Mouse (Mus musculus): ENCODE measurements around the gene Noxo1. TPM values are rescaled to one million over a fixed set of nuclear protein-coding genes. Genes with fewer than 3 reads are reported as not detected.

Gene Noxo1
- total and polyA plus RNA-seq, 3 experiments = 0.62 to 2.4 TPM; not detected in 1

- no peaks in the 10 kb centered on the region for H3K79me2 ChIP-seq (ENCODE audit: control insufficient read depth, insufficient read depth, low read length, poor library complexity)
- no peaks in the 10 kb centered on the region for H3K9me3 ChIP-seq (replicated peaks; ENCODE audit: insufficient read depth, low read length)
- TF ChIP-seq JUND (IDR thresholded peaks at IDR 0.05; ENCODE audit: low read depth, low read length) (no peak), NELFE (IDR thresholded peaks at IDR 0.05; ENCODE audit: low read depth, low read length) (no peak), TAL1 (IDR thresholded peaks at IDR 0.05; ENCODE audit: low read length) (no peak), GABPA (IDR thresholded peaks at IDR 0.05; ENCODE audit: low read depth, low read length) (no peak), SIN3A (IDR thresholded peaks at IDR 0.05; ENCODE audit: low read length) (no peak), KAT2A (conservative IDR thresholded peaks at IDR 0.05; ENCODE audit: low read depth, low read length) (no peak), MAX (IDR thresholded peaks at IDR 0.05; ENCODE audit: low read length) (no peak), RAD21 (IDR thresholded peaks at IDR 0.05; ENCODE audit: low read depth, low read length) (no peak), ZNF384 (IDR thresholded peaks at IDR 0.05; ENCODE audit: low read depth, low read length) (no peak), ZMIZ1 (IDR thresholded peaks at IDR 0.05; ENCODE audit: low read depth, low read length) (no peak)
- no peak overlapping the region for H3K9ac ChIP-seq (ENCODE audit: control insufficient read depth, low read depth, low read length, poor library complexity, severe bottlenecking)
- no peak for DNase-seq (ENCODE audit: low read depth, low spot score)
- H3K36me3 ChIP-seq (ENCODE audit: control insufficient read depth in 1 of 2, insufficient read depth in 2 of 2, low read length in 2 of 2) = no peaks in the 10 kb centered on the region
- H3K27ac ChIP-seq (ENCODE audit: control insufficient read depth, low read depth, low read length) = no peak overlapping the region
- no peaks in the 10 kb centered on the region for H3K4me1 ChIP-seq (ENCODE audit: control insufficient read depth in 1 of 2, insufficient read depth in 2 of 2, low read length in 2 of 2)
- peaks cover 2 to 4% of the 10 kb centered on the region in 2 experiments; a peak in 2 of 4 replicates for H3K27me3 ChIP-seq (ENCODE audit: control insufficient read depth in 1 of 2, insufficient read depth in 2 of 2, low read length in 2 of 2)
- no peak overlapping the region for H3K4me3 ChIP-seq (ENCODE audit: control insufficient read depth in 1 of 2, insufficient read depth in 1 of 2, low read depth in 2 of 2, low read length in 2 of 2)
Measured at GRCm38 (mm10) chr17:24746986-24747385, 51.0 kb downstream of the Noxo1 start.

Other genes with a start within 250 kb of the Noxo1 start
Only the 30 nearest of the 32 such genes appear.
- 16.6 and 19.3 TPM in 2 replicates for gene Pgp, start 225.8 kb upstream of the Noxo1 start, total RNA-seq (2012; rRNA removed)
- 10 to 100 TPM in 1 of 2 experiments, not detected in 1; 55.0 TPM for gene Pgp, start 225.8 kb upstream of the Noxo1 start, polyA plus RNA-seq (2012; ENCODE audit: insufficient read depth in 1 of 2, insufficient read length in 2 of 2, low read depth in 1 of 2, low replicate concordance in 2 of 2, missing spikeins in 1 of 2)
- gene Bricd5, start 222.3 kb upstream of the Noxo1 start, total RNA-seq (2012; rRNA removed) = 1.1 and 2.0 TPM in 2 replicates
- under 1 TPM in 1 of 2 experiments, not detected in 1; 0.82 TPM for gene Bricd5, start 222.3 kb upstream of the Noxo1 start, polyA plus RNA-seq (2012; ENCODE audit: insufficient read depth in 1 of 2, insufficient read length in 2 of 2, low read depth in 1 of 2, low replicate concordance in 2 of 2, missing spikeins in 1 of 2)
- gene Mlst8, start 217.2 kb upstream of the Noxo1 start, total RNA-seq (2012; rRNA removed) = 28.5 and 35.4 TPM in 2 replicates
- gene Mlst8, start 217.2 kb upstream of the Noxo1 start, polyA plus RNA-seq (2012; ENCODE audit: insufficient read depth in 1 of 2, insufficient read length in 2 of 2, low read depth in 1 of 2, low replicate concordance in 2 of 2, missing spikeins in 1 of 2) = 10 to 100 TPM in 1 of 2 experiments, not detected in 1; 57.3 TPM
- gene Caskin1, start 207.6 kb upstream of the Noxo1 start, total RNA-seq (2012; rRNA removed) = 0.04 and 0.07 TPM in 2 replicates
- under 1 TPM in 1 of 2 experiments, not detected in 1; 0.38 TPM for gene Caskin1, start 207.6 kb upstream of the Noxo1 start, polyA plus RNA-seq (2012; ENCODE audit: insufficient read depth in 1 of 2, insufficient read length in 2 of 2, low read depth in 1 of 2, low replicate concordance in 2 of 2, missing spikeins in 1 of 2)
- gene Traf7, start 168.3 kb upstream of the Noxo1 start, total RNA-seq (2012; rRNA removed) = 118 and 121 TPM in 2 replicates
- gene Traf7, start 168.3 kb upstream of the Noxo1 start, polyA plus RNA-seq (2012; ENCODE audit: insufficient read depth in 1 of 2, insufficient read length in 2 of 2, low read depth in 1 of 2, low replicate concordance in 2 of 2, missing spikeins in 1 of 2) = 100 to 1,000 TPM in 1 of 2 experiments, not detected in 1; 261 TPM
- gene Rab26, start 162.0 kb upstream of the Noxo1 start, total RNA-seq (2012; rRNA removed) = 0.89 and 1.0 TPM in 2 replicates
- gene Rab26, start 162.0 kb upstream of the Noxo1 start, polyA plus RNA-seq (2012; ENCODE audit: insufficient read depth in 1 of 2, insufficient read length in 2 of 2, low read depth in 1 of 2, low replicate concordance in 2 of 2, missing spikeins in 1 of 2) = 1 to 10 TPM in 1 of 2 experiments, not detected in 1; 1.1 TPM
- gene Pkd1, start 146.4 kb upstream of the Noxo1 start, total RNA-seq (2012; rRNA removed) = 10.3 and 10.6 TPM in 2 replicates
- 10 to 100 TPM in 1 of 2 experiments, not detected in 1; 10.7 TPM for gene Pkd1, start 146.4 kb upstream of the Noxo1 start, polyA plus RNA-seq (2012; ENCODE audit: insufficient read depth in 1 of 2, insufficient read length in 2 of 2, low read depth in 1 of 2, low replicate concordance in 2 of 2, missing spikeins in 1 of 2)
- gene Tsc2, start 63.6 kb upstream of the Noxo1 start, total RNA-seq (2012; rRNA removed) = 44.0 and 48.8 TPM in 2 replicates
- gene Tsc2, start 63.6 kb upstream of the Noxo1 start, polyA plus RNA-seq (2012; ENCODE audit: insufficient read depth in 1 of 2, insufficient read length in 2 of 2, low read depth in 1 of 2, low replicate concordance in 2 of 2, missing spikeins in 1 of 2) = 10 to 100 TPM in 1 of 2 experiments, not detected in 1; 99.2 TPM
- 26.1 and 31.4 TPM in 2 replicates for gene Nthl1, start 63.6 kb upstream of the Noxo1 start, total RNA-seq (2012; rRNA removed)
- 100 to 1,000 TPM in 1 of 2 experiments, 10 to 100 TPM in 1; 32.0 to 262 TPM for gene Nthl1, start 63.6 kb upstream of the Noxo1 start, polyA plus RNA-seq (2012; ENCODE audit: insufficient read depth in 1 of 2, insufficient read length in 2 of 2, low read depth in 1 of 2, low replicate concordance in 2 of 2, missing spikeins in 1 of 2)
- 0.75 and 0.96 TPM in 2 replicates for gene Slc9a3r2, start 45.9 kb upstream of the Noxo1 start, total RNA-seq (2012; rRNA removed)
- gene Slc9a3r2, start 45.9 kb upstream of the Noxo1 start, polyA plus RNA-seq (2012; ENCODE audit: insufficient read depth in 1 of 2, insufficient read length in 2 of 2, low read depth in 1 of 2, low replicate concordance in 2 of 2, missing spikeins in 1 of 2) = 1 to 10 TPM in 1 of 2 experiments, not detected in 1; 3.5 TPM
- gene Npw, start 37.8 kb upstream of the Noxo1 start, total RNA-seq (2012; rRNA removed) = not detected in 2 replicates
- gene Npw, start 37.8 kb upstream of the Noxo1 start, polyA plus RNA-seq (2012; ENCODE audit: insufficient read depth in 1 of 2, insufficient read length in 2 of 2, low read depth in 1 of 2, low replicate concordance in 2 of 2, missing spikeins in 1 of 2) = not detected
- 21.9 and 22.2 TPM in 2 replicates for gene Zfp598, start 26.5 kb upstream of the Noxo1 start, total RNA-seq (2012; rRNA removed)
- gene Zfp598, start 26.5 kb upstream of the Noxo1 start, polyA plus RNA-seq (2012; ENCODE audit: insufficient read depth in 1 of 2, insufficient read length in 2 of 2, low read depth in 1 of 2, low replicate concordance in 2 of 2, missing spikeins in 1 of 2) = 10 to 100 TPM; 59.0 to 80.4 TPM
- 0.15 TPM in 1 of 2 replicates, not detected in the other for gene Syngr3, start 6.3 kb upstream of the Noxo1 start, total RNA-seq (2012; rRNA removed)
- under 1 TPM in 1 of 2 experiments, not detected in 1; 0.68 TPM for gene Syngr3, start 6.3 kb upstream of the Noxo1 start, polyA plus RNA-seq (2012; ENCODE audit: insufficient read depth in 1 of 2, insufficient read length in 2 of 2, low read depth in 1 of 2, low replicate concordance in 2 of 2, missing spikeins in 1 of 2)
- 78.6 and 86.8 TPM in 2 replicates for gene Gfer, start 78 bp upstream of the Noxo1 start, total RNA-seq (2012; rRNA removed)
- gene Gfer, start 78 bp upstream of the Noxo1 start, polyA plus RNA-seq (2012; ENCODE audit: insufficient read depth in 1 of 2, insufficient read length in 2 of 2, low read depth in 1 of 2, low replicate concordance in 2 of 2, missing spikeins in 1 of 2) = 10 to 100 TPM in 1 of 2 experiments, not detected in 1; 83.0 TPM
- gene Tbl3, start 11.4 kb downstream of the Noxo1 start, total RNA-seq (2012; rRNA removed) = 102 and 103 TPM in 2 replicates
- gene Tbl3, start 11.4 kb downstream of the Noxo1 start, polyA plus RNA-seq (2012; ENCODE audit: insufficient read depth in 1 of 2, insufficient read length in 2 of 2, low read depth in 1 of 2, low replicate concordance in 2 of 2, missing spikeins in 1 of 2) = 100 to 1,000 TPM in 1 of 2 experiments, not detected in 1; 111 TPM
- gene Rnf151, start 21.8 kb downstream of the Noxo1 start, total RNA-seq (2012; rRNA removed) = 0.23 and 0.26 TPM in 2 replicates
- under 1 TPM in 1 of 2 experiments, not detected in 1; 0.40 TPM for gene Rnf151, start 21.8 kb downstream of the Noxo1 start, polyA plus RNA-seq (2012; ENCODE audit: insufficient read depth in 1 of 2, insufficient read length in 2 of 2, low read depth in 1 of 2, low replicate concordance in 2 of 2, missing spikeins in 1 of 2)
- gene Rps2, start 21.9 kb downstream of the Noxo1 start, total RNA-seq (2012; rRNA removed) = 3,755 and 4,516 TPM in 2 replicates
- gene Rps2, start 21.9 kb downstream of the Noxo1 start, polyA plus RNA-seq (2012; ENCODE audit: insufficient read depth in 1 of 2, insufficient read length in 2 of 2, low read depth in 1 of 2, low replicate concordance in 2 of 2, missing spikeins in 1 of 2) = 1,000 to 10,000 TPM in 1 of 2 experiments, not detected in 1; 1,852 TPM
- 258 and 292 TPM in 2 replicates for gene Ndufb10, start 28.2 kb downstream of the Noxo1 start, total RNA-seq (2012; rRNA removed)
- 100 to 1,000 TPM in 1 of 2 experiments, not detected in 1; 230 TPM for gene Ndufb10, start 28.2 kb downstream of the Noxo1 start, polyA plus RNA-seq (2012; ENCODE audit: insufficient read depth in 1 of 2, insufficient read length in 2 of 2, low read depth in 1 of 2, low replicate concordance in 2 of 2, missing spikeins in 1 of 2)
- gene Rpl3l, start 31.6 kb downstream of the Noxo1 start, total RNA-seq (2012; rRNA removed) = 0.12 and 0.13 TPM in 2 replicates
- gene Rpl3l, start 31.6 kb downstream of the Noxo1 start, polyA plus RNA-seq (2012; ENCODE audit: insufficient read depth in 1 of 2, insufficient read length in 2 of 2, low read depth in 1 of 2, low replicate concordance in 2 of 2, missing spikeins in 1 of 2) = under 1 TPM in 1 of 2 experiments, not detected in 1; 0.24 TPM
- 27.0 and 31.9 TPM in 2 replicates for gene Msrb1, start 40.4 kb downstream of the Noxo1 start, total RNA-seq (2012; rRNA removed)
- gene Msrb1, start 40.4 kb downstream of the Noxo1 start, polyA plus RNA-seq (2012; ENCODE audit: insufficient read depth in 1 of 2, insufficient read length in 2 of 2, low read depth in 1 of 2, low replicate concordance in 2 of 2, missing spikeins in 1 of 2) = 10 to 100 TPM in 1 of 2 experiments, not detected in 1; 58.6 TPM
- not detected in 2 replicates for gene Hs3st6, start 56.8 kb downstream of the Noxo1 start, total RNA-seq (2012; rRNA removed)
- not detected for gene Hs3st6, start 56.8 kb downstream of the Noxo1 start, polyA plus RNA-seq (2012; ENCODE audit: insufficient read depth in 1 of 2, insufficient read length in 2 of 2, low read depth in 1 of 2, low replicate concordance in 2 of 2, missing spikeins in 1 of 2)
- 0.15 TPM in 1 of 2 replicates, not detected in the other for gene Meiob, start 108.1 kb downstream of the Noxo1 start, total RNA-seq (2012; rRNA removed)
- under 1 TPM in 1 of 2 experiments, not detected in 1; 0.11 TPM for gene Meiob, start 108.1 kb downstream of the Noxo1 start, polyA plus RNA-seq (2012; ENCODE audit: insufficient read depth in 1 of 2, insufficient read length in 2 of 2, low read depth in 1 of 2, low replicate concordance in 2 of 2, missing spikeins in 1 of 2)
- 32.3 and 49.6 TPM in 2 replicates for gene Hagh, start 143.9 kb downstream of the Noxo1 start, total RNA-seq (2012; rRNA removed)
- gene Hagh, start 143.9 kb downstream of the Noxo1 start, polyA plus RNA-seq (2012; ENCODE audit: insufficient read depth in 1 of 2, insufficient read length in 2 of 2, low read depth in 1 of 2, low replicate concordance in 2 of 2, missing spikeins in 1 of 2) = 10 to 100 TPM in 1 of 2 experiments, not detected in 1; 37.5 TPM
- 2.0 and 2.7 TPM in 2 replicates for gene Fahd1, start 154.1 kb downstream of the Noxo1 start, total RNA-seq (2012; rRNA removed)
- gene Fahd1, start 154.1 kb downstream of the Noxo1 start, polyA plus RNA-seq (2012; ENCODE audit: insufficient read depth in 1 of 2, insufficient read length in 2 of 2, low read depth in 1 of 2, low replicate concordance in 2 of 2, missing spikeins in 1 of 2) = 1 to 10 TPM in 1 of 2 experiments, not detected in 1; 4.7 TPM
- gene Igfals, start 169.8 kb downstream of the Noxo1 start, total RNA-seq (2012; rRNA removed) = not detected in 2 replicates
- under 1 TPM in 1 of 2 experiments, not detected in 1; 0.04 TPM for gene Igfals, start 169.8 kb downstream of the Noxo1 start, polyA plus RNA-seq (2012; ENCODE audit: insufficient read depth in 1 of 2, insufficient read length in 2 of 2, low read depth in 1 of 2, low replicate concordance in 2 of 2, missing spikeins in 1 of 2)
- gene Nubp2, start 190.1 kb downstream of the Noxo1 start, total RNA-seq (2012; rRNA removed) = 109 and 141 TPM in 2 replicates
- gene Nubp2, start 190.1 kb downstream of the Noxo1 start, polyA plus RNA-seq (2012; ENCODE audit: insufficient read depth in 1 of 2, insufficient read length in 2 of 2, low read depth in 1 of 2, low replicate concordance in 2 of 2, missing spikeins in 1 of 2) = 100 to 1,000 TPM in 1 of 2 experiments, not detected in 1; 191 TPM
- gene Spsb3, start 190.4 kb downstream of the Noxo1 start, total RNA-seq (2012; rRNA removed) = 27.2 and 34.5 TPM in 2 replicates
- 10 to 100 TPM in 1 of 2 experiments, not detected in 1; 30.2 TPM for gene Spsb3, start 190.4 kb downstream of the Noxo1 start, polyA plus RNA-seq (2012; ENCODE audit: insufficient read depth in 1 of 2, insufficient read length in 2 of 2, low read depth in 1 of 2, low replicate concordance in 2 of 2, missing spikeins in 1 of 2)
- gene Eme2, start 198.9 kb downstream of the Noxo1 start, total RNA-seq (2012; rRNA removed) = 19.5 and 26.8 TPM in 2 replicates
- gene Eme2, start 198.9 kb downstream of the Noxo1 start, polyA plus RNA-seq (2012; ENCODE audit: insufficient read depth in 1 of 2, insufficient read length in 2 of 2, low read depth in 1 of 2, low replicate concordance in 2 of 2, missing spikeins in 1 of 2) = 10 to 100 TPM in 1 of 2 experiments, not detected in 1; 15.1 TPM
- gene Mrps34, start 198.9 kb downstream of the Noxo1 start, total RNA-seq (2012; rRNA removed) = 60.1 and 74.8 TPM in 2 replicates
- 10 to 100 TPM in 1 of 2 experiments, not detected in 1; 82.0 TPM for gene Mrps34, start 198.9 kb downstream of the Noxo1 start, polyA plus RNA-seq (2012; ENCODE audit: insufficient read depth in 1 of 2, insufficient read length in 2 of 2, low read depth in 1 of 2, low replicate concordance in 2 of 2, missing spikeins in 1 of 2)
- gene Nme3, start 200.3 kb downstream of the Noxo1 start, total RNA-seq (2012; rRNA removed) = 24.4 and 29.1 TPM in 2 replicates
- gene Nme3, start 200.3 kb downstream of the Noxo1 start, polyA plus RNA-seq (2012; ENCODE audit: insufficient read depth in 1 of 2, insufficient read length in 2 of 2, low read depth in 1 of 2, low replicate concordance in 2 of 2, missing spikeins in 1 of 2) = 10 to 100 TPM in 1 of 2 experiments, not detected in 1; 22.1 TPM

All from MEL (cell line).